Mouse (Mus musculus) forebrain, embryonic 11.5 days (tissue): ENCODE measurements around the gene Cog8. TPM values are rescaled to one million over a fixed set of nuclear protein-coding genes. Genes with fewer than 3 reads are reported as not detected.
A peak's percentile ranks its signal among the peaks of the same experiment; 100 is the strongest.

Experiments
- ATAC-seq: fragments of 200-750 bp; cut with Nextera tagmentation; replicated peaks from 2 replicates; pipeline ENCODE4 v1.8.0; 2017; ENCODE audit warnings: moderate TSS enrichment; ENCODE audit not compliant: low FRiP score
- DNase-seq: peaks from one replicate; pipeline ENCODE4 v3.0.0-alpha.2; 2017; ENCODE audit warnings: low spot score
- H3K27ac ChIP-seq: fragments of 300-500 bp; sonication (generic); 2 replicates; pipeline ENCODE4 v1.5.1; 2014; ENCODE audit warnings: low read depth, low read length
- H3K27me3 ChIP-seq: fragments of 300-500 bp; sonication (generic); 2 replicates; pipeline ENCODE4 v1.6.1; 2014; ENCODE audit warnings: mild to moderate bottlenecking, low read length, mixed read lengths; ENCODE audit not compliant: control insufficient read depth, insufficient read depth
- H3K36me3 ChIP-seq: fragments of 300-500 bp; sonication (generic); 2 replicates; pipeline ENCODE4 v1.6.1; 2014; ENCODE audit warnings: mild to moderate bottlenecking, low read length, moderate library complexity, mixed read lengths; ENCODE audit not compliant: control insufficient read depth, insufficient read depth
- H3K4me1 ChIP-seq: fragments of 300-500 bp; sonication (generic); replicated peaks from 2 replicates; pipeline ENCODE4 v1.6.1; 2014; ENCODE audit warnings: low read length, mixed read lengths; ENCODE audit not compliant: control insufficient read depth, insufficient read depth
- H3K4me2 ChIP-seq: fragments of 300-500 bp; sonication (generic); 2 replicates; pipeline ENCODE4 v1.6.1; 2014; ENCODE audit warnings: low read depth, mild to moderate bottlenecking, low read length, moderate library complexity, mixed read lengths; ENCODE audit not compliant: severe bottlenecking
- H3K4me3 ChIP-seq: fragments of 300-500 bp; sonication (generic); 2 replicates; pipeline ENCODE4 v1.5.1; 2014; ENCODE audit warnings: low read depth, low read length
- H3K9ac ChIP-seq: fragments of 300-500 bp; sonication (generic); 2 replicates; pipeline ENCODE4 v1.6.1; 2014; ENCODE audit warnings: low read length
- H3K9me3 ChIP-seq: fragments of 300-500 bp; sonication (generic); 2 replicates; pipeline ENCODE4 v1.6.1; 2016; ENCODE audit warnings: low read length, mixed read lengths; ENCODE audit not compliant: control insufficient read depth
- WGBS: fragments of 180-500 bp; shearing (Covaris S2); extraction: QIAGEN DNeasy Blood & Tissue Kit; methylation state at CpG from one replicate; pipeline ENCODE4 v1.1.7; 2014; 5-methylcytosine and 5-hydroxymethylcytosine counted together
- polyA plus RNA-seq: library from polyadenylated mRNA; unstranded; fragments of >200 nt; fragmentation: Nextera tagmentation; extraction: Ambion mirVana; gene quantifications from 2 replicates; pipeline ENCODE4 v1.2.1, GENCODE M21; 2014

The Cog8 gene
- polyA plus RNA-seq, 1 experiment from 2014 or later = 43.8 TPM

GRCm38 (mm10) chr8:107031577-107032090 lies 24.9 kb downstream of the Cog8 start:
- no peak overlapping the region for H3K27ac ChIP-seq
- peak overlapping the region; percentile 98 for H3K4me3 ChIP-seq
- H3K9me3 ChIP-seq = no peaks in the 10 kb centered on the region
- H3K36me3 ChIP-seq = no peaks in the 10 kb centered on the region
- WGBS = under 1% methylated on average over 39 of the region's 40 CpGs
- ATAC-seq = no peak
- H3K4me1 ChIP-seq = peaks cover 6% of the 10 kb centered on the region; the same call in 1 of the 2 replicates
- H3K4me2 ChIP-seq = peak overlapping the region; percentile 94
- no peaks in the 10 kb centered on the region for H3K27me3 ChIP-seq
- H3K9ac ChIP-seq = peak overlapping the region; percentile 95
- DNase-seq = peak; percentile 70

GRCm38 (mm10) chr8:107030650-107031576 lies 25.6 kb downstream of the Cog8 start, which contains the start of gene Vps4a:
TSS of gene Vps4a (plus strand) at chr8:107031222.
- ATAC-seq (peak; percentile 95), DNase-seq (peak; percentile 99)
- Histone ChIP-seq H3K4me2 (peak within 1 kb of the TSS; percentile 94), H3K36me3 (no peaks in the 10 kb centered on the region), H3K27me3 (no peaks in the 10 kb centered on the region), H3K9ac (peak within 1 kb of the TSS; percentile 95), H3K4me1 (peaks cover 6% of the 10 kb centered on the region; the same call in 1 of the 2 replicates), H3K9me3 (no peaks in the 10 kb centered on the region), H3K27ac (no peak within 1 kb of the TSS), H3K4me3 (peak within 1 kb of the TSS; percentile 98)
- WGBS = 5% methylated on average over 66 of the region's 66 CpGs

GRCm38 (mm10) chr8:107030058-107030457 lies 26.4 kb downstream of the Cog8 start:
- Histone ChIP-seq H3K27me3 (no peaks in the 10 kb centered on the region), H3K9me3 (no peaks in the 10 kb centered on the region), H3K27ac (no peak overlapping the region), H3K9ac (no peak overlapping the region), H3K4me3 (no peak overlapping the region), H3K4me1 (peaks cover 6% of the 10 kb centered on the region; the same call in 1 of the 2 replicates), H3K36me3 (no peaks in the 10 kb centered on the region), H3K4me2 (no peak overlapping the region)
- ATAC-seq (no peak), DNase-seq (no peak)
- 78% methylated on average over 5 of the region's 5 CpGs for WGBS

- Histone ChIP-seq H3K4me1 (peaks cover 6% of the 10 kb centered on the region; the same call in 1 of the 2 replicates), H3K9me3 (no peaks in the 10 kb centered on the region), H3K9ac (no peak overlapping the region), H3K36me3 (no peaks in the 10 kb centered on the region), H3K27ac (no peak overlapping the region), H3K27me3 (no peaks in the 10 kb centered on the region), H3K4me2 (no peak overlapping the region), H3K4me3 (no peak overlapping the region)
- DNase-seq (no peak), ATAC-seq (no peak)
- WGBS = 79% methylated on average over 3 of the region's 3 CpGs
Observed at GRCm38 (mm10) chr8:107029310-107029709, 27.2 kb downstream of the Cog8 start.

- Histone ChIP-seq H3K9ac (no peak overlapping the region), H3K27ac (no peak overlapping the region), H3K36me3 (no peaks in the 10 kb centered on the region), H3K4me1 (no peaks in the 10 kb centered on the region), H3K4me3 (no peak overlapping the region), H3K4me2 (no peak overlapping the region), H3K27me3 (no peaks in the 10 kb centered on the region), H3K9me3 (no peaks in the 10 kb centered on the region)
- DNase-seq = no peak
- 95% methylated on average over 8 of the region's 8 CpGs for WGBS
- no peak for ATAC-seq
Observed at GRCm38 (mm10) chr8:107023479-107023878, 33.0 kb downstream of the Cog8 start.

GRCm38 (mm10) chr8:107014915-107015314 lies 41.6 kb downstream of the Cog8 start:
- Histone ChIP-seq H3K36me3 (no peaks in the 10 kb centered on the region; the same call in 1 of the 2 replicates), H3K4me2 (no peak overlapping the region), H3K27me3 (no peaks in the 10 kb centered on the region), H3K9ac (no peak overlapping the region), H3K4me3 (no peak overlapping the region), H3K9me3 (no peaks in the 10 kb centered on the region), H3K27ac (no peak overlapping the region), H3K4me1 (no peaks in the 10 kb centered on the region)
- DNase-seq (no peak), ATAC-seq (no peak)
- 83% methylated on average over 1 of the region's 1 CpGs for WGBS

- Histone ChIP-seq H3K9me3 (no peaks in the 10 kb centered on the region), H3K4me3 (no peak overlapping the region), H3K27ac (no peak overlapping the region), H3K4me2 (no peak overlapping the region), H3K27me3 (no peaks in the 10 kb centered on the region), H3K36me3 (no peaks in the 10 kb centered on the region; the same call in 1 of the 2 replicates), H3K9ac (no peak overlapping the region), H3K4me1 (no peaks in the 10 kb centered on the region)
- WGBS = 85% methylated on average over 2 of the region's 2 CpGs
- DNase-seq = no peak
- no peak for ATAC-seq
Observed at GRCm38 (mm10) chr8:107012666-107013065, 43.8 kb downstream of the Cog8 start.

- Histone ChIP-seq H3K9ac (no peak overlapping the region), H3K4me2 (no peak overlapping the region), H3K36me3 (no peaks in the 10 kb centered on the region; the same call in 1 of the 2 replicates), H3K27me3 (no peaks in the 10 kb centered on the region), H3K27ac (no peak overlapping the region), H3K4me3 (no peak overlapping the region), H3K9me3 (no peaks in the 10 kb centered on the region), H3K4me1 (no peaks in the 10 kb centered on the region)
- WGBS = 86% methylated on average over 3 of the region's 3 CpGs
- DNase-seq (no peak), ATAC-seq (no peak)
Observed at GRCm38 (mm10) chr8:107007795-107008194, 48.7 kb downstream of the Cog8 start.
